Mouse (Mus musculus) adrenal gland, adult 2 months (tissue): ENCODE data around the gene Cd3eap. TPM values are rescaled to one million over a fixed set of nuclear protein-coding genes. Genes with fewer than 3 reads are reported as not detected.

Experiments
- DNase-seq: peaks from one replicate; pipeline ENCODE4 v3.0.0; 2021
- polyA plus RNA-seq: library from polyadenylated mRNA; depleted of rRNA; stranded (reverse); fragments of >200 nt; gene quantifications from 2 replicates; pipeline ENCODE4 v1.2.3, GENCODE M21; 2012
- total RNA-seq, 2 experiments: library from RNA; stranded (reverse); gene quantifications; 2 replicates each; pipeline ENCODE4 v1.2.3; 2021

Cd3eap gene
- total and polyA plus RNA-seq, 3 experiments = 13.2 to 21.5 (median 13.3) TPM

DNA sequence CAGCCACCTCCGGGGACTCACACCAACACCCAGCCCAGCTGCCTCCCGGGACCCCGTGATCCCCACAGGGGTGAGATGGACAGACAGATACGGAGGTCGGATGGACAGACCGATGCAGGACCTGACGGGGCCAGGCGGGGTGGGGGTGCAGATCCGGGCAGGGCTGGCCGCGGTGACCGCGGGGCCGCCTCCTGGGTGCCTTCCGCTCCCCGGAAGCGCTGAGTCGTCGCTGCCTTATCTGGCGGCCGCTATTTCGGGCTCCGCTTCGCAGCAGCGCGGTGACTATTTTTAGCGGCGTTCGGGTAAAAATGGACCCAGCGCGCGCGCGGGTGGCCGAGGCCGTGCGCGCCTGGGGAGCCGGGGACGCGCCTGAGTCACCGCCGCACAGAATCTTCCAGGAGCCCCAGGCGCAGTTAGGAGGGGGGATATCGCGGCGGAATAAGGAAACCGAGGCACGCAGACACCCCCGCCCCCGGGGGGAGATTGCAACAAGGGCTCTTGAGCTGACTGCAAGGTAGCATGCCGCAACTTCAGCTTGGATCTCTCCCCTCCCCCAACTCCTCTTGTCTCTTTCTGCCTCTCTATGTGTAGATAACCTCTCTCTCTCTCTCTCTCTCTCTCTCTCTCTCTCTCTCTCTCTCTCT, 26.5 kb downstream of the Cd3eap start:
- peak; percentile 92 for DNase-seq

DNA sequence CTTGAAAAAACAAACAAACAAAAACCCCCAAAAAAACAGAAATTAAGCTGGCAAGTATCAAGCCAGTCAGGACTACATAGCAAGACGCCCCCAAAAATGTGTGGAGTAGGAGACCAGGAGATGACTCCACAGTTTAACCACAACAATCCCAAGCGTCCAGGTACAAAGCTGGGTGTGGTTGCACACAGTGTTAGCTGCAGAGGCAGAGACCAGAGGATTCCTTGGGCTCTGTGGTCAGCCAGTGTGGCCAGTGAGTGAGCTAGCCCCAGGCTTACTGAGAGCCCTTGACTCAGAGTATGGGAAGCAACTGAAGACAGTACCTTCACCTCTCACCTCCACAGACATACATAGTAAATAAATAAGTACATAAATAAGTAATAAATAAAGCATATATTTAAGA, 27.4 kb downstream of the Cd3eap start:
- no peak for DNase-seq

DNA sequence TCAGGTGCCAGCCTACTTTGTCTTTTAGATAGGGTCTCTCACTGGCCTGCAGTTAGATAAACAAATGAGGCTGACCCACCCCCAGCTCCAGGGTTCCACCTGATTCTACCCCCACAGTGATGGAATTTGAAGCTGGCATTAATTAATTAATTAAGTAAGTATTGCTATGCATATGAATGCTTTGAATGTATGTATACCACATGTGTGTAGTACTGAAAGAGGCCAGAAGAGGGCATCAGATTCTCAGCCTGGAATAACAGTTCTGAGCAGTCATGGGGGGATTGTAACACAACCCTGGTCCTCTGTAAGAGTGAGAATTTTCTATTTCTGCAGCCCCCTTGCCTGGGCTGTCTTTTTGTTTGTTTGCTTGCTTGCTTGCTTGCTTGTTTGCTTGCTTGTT, 30.9 kb downstream of the Cd3eap start:
- no peak for DNase-seq

DNA sequence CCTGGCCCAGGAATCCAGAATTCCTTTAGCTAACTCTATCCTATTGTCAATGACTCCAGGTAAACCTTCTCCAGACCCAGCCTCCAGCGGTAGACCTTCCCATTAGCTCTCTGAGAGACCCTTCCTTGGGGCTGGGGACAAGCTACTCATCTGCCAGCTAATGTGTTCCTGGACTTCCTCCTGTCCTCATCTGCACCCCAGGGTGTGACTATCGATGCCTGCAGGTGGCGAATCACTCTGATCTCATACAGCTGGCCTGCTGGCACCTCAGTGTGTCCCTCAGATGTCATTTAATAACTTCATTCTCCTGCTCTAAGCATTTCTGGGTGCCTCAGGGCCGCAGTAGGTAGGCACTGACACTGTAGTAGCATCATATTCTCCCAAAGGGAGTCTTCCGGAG, 31.5 kb downstream of the Cd3eap start:
- DNase-seq = no peak

DNA sequence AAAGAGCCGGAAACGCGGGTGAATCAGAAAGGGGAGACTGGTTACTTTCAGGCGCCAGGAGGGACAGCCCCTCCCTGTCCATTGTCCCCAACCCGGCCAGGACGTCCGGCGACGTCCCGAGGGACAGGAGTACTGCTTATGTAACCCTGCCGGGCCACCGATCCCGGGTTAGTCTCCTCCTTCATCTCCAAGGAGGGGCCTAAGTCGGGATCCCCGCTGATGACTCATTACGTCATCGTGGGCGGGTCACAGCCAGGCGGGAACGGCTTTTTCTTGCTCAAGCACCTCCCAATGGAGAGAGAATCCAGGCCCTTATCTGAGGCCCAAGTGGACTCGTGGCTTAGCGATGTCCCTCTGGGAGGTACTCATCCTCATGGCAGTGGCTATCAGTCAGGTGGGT, 32.2 kb downstream of the Cd3eap start:
- peak; percentile 96 for DNase-seq

DNA sequence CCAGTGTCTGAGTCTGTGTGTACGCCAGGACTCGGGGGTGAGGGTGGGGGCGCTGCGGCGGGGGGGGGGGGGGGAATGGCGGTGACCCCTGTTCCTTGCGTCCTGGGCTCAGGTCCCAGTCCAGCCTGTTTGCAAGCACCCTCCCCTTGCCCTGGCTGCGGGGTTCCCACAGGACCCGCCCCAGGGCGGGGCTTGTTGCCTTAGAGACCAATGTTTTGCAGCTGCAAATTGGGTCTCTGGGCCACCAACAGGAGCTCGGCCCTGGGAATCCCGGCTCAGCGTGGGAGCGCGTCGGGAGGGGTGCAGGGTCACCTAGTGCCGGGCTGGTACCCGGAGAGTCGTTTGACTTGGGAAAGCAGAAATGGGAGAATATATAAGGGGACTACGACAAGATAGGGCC, 32.9 kb downstream of the Cd3eap start:
- DNase-seq = peak; percentile 94

DNA sequence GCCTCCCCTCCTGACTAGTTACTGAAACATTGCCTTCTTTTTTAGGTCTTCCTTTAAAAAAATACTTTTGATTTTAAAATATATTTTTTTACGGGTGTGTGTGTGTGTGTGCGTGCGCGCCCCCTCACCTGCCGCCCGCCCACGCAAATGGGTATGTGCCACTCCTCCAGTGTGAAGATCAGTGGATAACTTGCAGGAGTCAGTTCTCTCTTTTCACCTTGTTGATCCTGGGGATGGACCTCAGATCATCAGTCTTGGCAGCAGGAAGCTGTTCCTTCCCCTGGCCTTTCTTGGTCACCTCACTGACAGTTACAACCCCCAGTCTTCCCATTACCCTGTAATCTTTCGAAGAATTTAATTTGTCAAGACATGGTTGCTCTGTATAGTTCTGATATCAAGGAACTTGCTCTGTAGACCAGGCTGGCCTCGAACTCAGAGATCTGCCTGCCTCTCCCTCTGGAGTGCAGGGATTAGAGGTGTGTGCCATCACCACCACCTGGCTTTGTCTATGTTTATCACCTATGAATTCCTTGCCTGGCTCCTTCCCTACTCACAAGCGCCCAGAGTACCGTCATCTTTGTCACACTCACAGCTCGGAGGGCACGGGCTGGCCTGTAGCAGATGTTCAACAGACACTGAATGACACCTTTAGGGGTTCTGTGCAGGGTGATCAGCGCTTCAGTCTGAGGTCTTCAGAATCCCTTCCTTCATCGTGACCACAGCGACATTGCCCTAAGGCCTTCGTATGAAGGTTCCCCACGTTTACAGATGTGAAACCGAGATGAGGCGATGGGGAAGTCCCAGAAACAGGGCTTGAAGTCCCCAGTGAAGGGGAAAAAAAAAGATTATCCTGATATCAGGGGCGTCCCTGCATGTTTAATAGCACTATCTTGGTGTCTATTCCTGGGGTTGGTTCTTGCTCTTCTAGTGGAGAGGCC, 33.8 kb downstream of the Cd3eap start:
- DNase-seq = no peak

DNA sequence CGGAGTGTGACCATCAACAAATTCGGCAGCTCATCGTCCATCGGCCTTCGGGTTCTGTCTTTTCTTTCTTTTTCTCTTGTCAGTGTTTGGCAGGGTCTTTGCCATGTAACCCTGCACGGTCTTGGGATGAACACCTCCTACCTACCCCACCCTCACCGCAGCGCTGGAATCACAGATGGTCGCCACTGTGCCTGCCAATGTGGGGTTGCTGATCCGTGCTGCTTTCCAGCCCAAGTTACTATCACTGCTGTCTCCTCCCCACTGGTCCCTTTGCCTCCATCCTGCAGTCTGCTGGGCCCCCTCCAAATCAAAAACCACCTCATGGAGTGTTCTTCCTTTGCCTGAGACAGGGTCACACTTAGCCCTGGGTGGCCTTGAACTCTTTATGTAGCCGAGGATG, 35.1 kb downstream of the Cd3eap start:
- DNase-seq = no peak

DNA sequence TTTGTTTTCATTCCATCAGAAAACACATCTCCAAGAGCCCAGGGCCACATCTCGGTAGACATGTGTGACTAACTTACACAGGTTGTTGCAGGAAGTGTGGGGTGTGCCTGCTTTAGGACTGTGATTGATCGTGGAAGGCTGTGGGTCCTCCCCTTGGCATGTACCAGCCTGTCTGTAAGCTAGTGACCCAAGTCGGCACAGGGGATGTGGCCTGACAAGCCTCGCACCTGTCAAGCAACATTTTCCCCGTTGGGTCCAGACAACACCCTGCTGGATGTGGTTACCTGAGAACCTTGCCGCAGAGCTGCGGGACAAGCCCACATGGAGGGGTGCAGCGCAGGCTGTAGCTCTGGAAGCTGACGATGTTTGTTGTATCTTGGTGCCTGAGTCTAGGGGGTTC, 36.8 kb downstream of the Cd3eap start:
- no peak for DNase-seq

DNA sequence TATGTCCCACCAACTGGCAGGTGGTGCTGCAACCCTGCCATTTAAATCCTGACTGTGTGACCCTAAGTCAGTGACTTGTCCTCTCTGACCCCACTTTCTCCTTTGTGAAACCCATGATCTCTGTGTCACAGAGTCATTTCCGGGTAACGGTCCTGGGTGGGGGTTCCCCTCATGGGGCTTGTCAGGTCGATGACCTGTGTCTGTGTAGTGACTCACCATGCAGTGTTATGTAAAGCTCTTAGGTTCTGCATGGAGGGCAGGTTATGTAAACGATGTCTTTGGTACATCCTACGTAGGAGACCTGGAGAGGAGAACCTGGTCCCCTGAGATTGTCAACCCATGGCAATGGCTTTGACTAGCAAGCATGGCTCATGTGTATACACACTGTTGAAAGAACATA, 37.8 kb downstream of the Cd3eap start:
- DNase-seq = no peak

DNA sequence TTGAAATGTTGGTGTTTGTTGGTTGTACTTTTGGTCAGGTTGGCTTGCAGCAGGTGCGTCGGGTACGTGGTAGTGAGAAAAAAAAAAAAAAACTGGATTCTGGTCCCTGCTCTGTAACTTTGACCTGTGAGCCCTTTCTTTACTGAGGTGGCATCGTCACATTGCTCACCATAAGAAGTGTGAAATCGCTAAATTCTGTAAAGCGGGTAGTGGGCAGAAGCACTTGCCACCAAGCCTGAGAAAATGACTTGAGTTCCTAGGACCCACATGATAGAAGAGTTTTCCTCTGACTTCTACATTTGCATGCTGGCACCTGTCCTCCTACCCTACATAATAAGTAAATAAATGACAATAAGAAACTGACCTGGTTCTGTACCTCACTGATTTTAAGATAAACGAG, 38.6 kb downstream of the Cd3eap start:
- no peak for DNase-seq

DNA sequence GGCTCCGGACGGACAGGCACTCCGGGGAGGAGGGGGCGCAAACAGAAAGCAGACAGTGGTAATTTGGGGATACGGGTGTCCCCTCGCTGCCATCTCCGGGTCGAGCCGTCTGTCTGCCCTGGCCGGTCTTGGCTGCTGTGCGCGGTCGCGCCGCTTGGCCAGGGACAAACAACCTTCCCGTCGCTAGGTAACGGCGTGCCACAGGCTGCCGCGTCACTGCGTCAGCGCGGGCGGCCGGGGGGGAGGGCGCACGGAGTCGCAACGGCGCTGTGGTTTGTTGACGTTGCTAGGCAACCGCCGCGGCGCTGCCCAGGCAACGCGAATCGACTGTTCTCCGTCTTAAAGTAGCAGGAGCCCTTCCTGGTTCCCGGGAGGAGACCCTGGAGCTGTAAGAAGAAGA, 39.4 kb downstream of the Cd3eap start:
- DNase-seq = peak; percentile 97

DNA sequence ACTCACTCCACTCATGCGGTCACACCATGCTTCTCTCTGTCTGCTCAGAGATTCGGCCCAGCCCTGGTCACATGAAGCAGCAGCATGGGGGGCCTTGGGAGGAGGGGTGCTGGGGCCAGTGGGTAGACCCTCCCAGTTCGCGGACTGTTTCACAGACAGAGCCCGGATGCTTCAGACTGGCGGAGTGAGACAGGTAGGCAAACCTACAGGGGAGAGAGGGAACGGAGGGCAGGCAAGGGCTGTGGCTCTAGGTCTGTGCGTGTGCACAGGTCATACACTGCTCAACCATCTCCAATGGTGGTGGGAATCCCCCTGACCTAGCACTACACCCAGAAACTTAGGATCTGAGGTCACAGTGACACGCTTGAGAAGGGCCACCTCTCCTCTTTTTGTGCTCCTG, 39.8 kb downstream of the Cd3eap start:
- DNase-seq = no peak

DNA sequence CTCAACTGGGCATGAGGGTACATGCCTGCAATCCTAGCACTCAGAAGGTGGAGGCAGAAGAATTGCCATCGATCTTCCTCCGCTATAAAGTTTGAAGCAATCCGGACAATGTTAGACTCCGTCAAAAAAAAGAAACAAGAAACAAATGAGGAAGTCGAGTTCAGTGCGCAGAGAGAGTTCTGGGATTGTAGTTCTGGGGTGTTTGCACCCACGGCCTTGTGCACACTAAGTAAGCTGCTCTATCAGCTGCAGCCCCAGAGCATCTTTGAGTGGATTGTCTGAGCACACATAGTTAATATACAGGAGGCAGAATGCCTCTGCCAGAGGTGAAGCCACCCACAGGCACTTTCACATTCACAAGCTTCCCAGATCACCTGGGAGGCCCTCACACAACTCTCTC, 40.6 kb downstream of the Cd3eap start:
- no peak for DNase-seq

DNA sequence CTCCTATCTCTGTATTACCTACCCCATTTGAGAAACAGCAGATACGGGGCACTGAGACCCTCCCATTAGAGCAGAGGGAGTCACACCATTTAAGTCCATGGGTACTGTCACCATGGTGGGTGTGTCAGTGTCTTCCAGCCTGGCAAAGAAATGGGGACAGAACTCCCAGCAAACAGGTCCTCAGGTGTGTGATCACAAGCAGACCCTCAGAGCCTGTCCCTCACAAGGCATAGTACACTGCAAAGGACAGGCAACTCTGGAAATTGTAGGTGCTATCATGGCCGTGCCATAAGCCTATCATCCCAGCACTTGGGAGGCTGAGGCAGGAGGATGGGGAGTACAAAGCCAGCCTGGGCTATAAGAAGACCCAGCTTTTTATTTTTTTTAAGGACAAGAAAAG, 41.1 kb downstream of the Cd3eap start:
- no peak for DNase-seq

DNA sequence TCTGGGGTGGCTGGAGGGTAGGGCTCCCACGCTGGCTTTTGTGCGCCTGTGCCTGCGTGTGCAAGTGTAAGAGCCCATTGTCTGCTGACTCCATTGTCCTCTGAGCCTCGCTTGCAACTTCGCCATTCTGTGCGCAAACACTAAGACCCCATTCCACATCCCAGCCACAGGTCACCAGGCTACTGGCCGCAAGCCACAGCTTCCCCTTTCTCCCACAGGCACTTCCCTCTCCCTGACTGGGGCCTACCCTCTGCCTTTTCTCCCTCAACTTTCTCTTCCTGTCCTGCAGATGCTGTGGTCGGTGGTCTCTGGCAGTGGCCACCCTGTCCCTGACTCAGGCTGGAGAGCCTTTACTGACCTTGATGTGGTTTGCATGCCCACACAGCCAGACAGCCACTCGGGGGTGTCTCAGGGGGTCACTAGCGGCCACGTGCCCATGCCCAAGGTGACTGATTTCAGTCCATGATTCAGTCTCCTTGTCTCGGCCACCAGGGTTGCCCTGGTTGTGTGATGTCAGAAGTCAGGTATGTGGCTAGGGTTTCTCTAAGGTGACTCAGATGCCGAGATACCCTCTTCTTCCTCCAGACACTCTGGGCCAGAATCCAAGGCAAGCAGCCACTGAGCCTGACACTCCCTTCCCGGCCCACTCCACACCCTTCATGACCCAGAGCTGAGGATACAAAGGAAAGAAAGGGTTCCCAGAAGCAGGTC, 42.7 kb downstream of the Cd3eap start:
- peak; percentile 72 for DNase-seq

DNA sequence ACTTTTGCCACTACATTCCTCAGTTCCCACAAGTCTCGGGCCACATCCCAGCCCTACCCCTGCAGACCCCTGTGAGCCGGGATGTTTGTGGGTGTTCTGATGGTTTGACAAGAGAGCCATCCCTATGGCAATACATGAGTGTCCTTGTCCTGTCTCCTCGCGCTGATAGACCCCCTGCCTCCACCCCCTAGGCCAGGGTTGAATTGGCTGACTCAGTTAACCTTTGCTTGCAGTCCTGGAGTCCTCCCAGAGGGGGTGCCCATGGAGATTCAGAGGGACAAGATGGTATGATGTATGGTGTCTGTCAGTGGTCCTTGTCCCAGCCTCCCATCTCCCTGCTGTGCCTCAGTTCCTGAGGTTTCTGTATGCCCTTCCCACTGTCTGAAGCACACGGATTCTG, 45.2 kb downstream of the Cd3eap start:
- no peak for DNase-seq

DNA sequence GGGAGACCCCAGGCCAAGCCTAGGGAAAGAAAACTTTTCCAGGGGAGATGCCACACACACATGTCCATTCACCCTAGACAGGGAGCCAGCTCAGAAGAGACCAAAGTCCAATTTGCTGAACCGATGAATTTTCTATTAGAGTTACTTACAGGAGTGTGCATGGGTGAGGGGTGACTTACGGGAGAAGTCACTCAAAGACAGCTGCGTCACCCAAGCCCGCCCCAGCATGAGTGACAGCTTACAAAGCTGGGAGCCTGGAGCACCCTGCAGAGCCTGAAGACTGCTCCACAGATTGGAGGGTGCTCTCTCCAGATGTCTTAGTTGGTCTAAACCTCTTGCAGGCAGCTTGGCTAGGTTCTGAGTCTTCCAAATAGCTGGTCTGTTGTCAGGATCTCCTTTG, 47.3 kb downstream of the Cd3eap start:
- DNase-seq = no peak

DNA sequence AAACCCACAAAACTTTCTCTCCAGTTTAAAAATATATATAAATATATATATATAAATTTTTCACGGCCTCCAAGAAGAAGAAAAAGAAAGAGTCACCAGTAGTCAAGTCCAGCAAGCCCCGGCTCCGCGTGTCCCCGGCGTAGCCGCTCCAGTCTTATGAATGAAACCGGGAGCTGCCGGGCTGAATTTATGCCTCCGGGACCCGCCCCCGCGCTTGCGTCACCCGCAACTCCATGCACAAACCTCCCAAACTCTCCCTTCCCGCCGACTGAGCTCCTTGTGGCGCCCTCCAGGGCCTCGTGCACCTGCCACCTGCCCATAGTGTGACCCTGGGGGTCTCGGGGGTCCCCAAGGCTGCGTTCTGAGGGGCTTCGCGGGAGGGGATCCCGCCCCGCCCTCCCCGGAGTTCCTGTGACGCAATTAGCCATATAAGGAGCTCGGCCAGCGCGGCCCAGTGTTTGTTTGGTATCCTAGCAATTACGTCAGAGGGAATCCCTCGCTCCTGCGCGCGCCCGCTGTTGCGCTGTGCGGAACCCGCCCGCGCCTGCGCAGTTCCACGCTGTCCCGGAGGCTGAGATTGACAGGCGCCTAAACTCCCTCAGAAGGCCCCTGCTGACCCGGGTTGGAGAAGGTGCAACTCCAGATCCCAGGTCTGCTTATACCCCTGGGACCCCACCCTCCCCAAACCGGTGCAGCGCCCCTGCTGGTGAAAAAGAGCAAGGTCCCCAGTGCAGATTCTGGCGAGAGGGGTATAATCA, 49.2 kb downstream of the Cd3eap start, which contains the start of gene Fosb:
Gene Fosb (minus strand): TSS at position 168 of the 758 bp plus-strand sequence.
- peak; percentile 95 for DNase-seq

DNA sequence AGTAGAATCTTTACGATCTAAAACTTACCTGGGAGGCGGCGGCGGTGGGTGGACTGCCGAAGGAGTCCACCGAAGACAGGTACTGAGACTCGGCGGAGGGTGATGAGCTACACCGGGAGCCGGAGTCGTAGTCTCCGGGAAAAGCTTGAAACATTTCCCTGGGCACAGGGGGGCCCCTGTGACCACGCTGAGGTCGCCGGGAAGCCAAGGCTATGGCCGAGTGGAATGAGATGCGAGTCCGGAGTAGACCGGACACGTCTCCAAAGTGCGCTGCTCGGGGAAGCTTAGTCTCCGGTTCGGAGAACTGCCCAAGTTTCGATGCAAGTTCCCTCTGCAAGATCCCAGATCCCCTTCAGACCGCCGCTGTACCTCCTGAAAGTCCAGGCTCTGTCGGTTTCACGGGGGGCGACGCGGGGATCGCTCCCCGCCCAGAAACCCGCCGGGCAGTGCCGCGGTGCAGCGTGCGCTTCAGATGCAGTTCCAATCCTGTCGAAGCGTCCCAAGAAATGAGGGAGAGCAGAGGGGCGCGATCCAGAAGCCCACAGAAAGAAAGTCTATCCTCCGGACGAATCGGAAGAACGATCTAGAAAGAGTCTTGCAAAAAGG, 49.9 kb downstream of the Cd3eap start:
- peak; percentile 39 for DNase-seq

DNA sequence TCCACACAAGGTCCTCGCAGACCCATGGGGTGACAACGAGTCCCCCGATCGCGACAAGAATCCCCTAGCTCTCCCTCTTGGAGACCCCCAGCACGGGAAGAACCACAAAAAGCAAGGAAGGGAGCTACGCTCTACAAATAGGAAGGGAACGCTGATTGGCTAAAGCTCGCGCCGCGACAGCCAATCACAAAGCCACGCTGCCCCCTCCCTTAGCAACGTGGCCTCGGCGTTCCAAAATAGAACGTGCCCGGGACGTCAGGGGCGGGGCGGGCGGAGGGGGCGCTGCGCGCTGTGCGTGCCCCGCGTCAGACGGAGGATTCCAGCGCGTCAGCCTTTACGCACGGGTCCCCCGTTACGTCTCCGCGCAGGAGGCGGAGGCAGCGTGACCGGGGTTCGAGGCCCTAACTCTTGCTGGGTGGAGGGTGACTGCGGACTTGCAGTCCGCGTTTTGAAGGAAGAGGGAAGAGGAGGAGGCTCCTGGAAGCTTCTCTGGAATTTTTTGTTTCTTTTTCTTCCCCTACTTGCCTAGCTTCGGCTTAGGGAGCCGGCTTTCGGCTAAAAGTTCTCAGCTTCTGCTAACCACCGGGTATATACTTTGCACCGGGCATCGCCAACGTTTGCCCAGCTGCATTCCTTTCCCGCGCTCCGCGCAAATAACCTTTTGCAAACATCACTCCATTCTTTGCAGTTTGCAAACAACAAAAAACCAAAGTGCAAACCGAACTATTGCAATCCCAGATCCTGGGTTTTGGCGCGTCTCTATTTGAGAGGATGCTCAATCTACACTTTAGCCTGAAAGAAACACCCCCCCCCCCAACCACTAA, 50.6 kb downstream of the Cd3eap start:
- DNase-seq = peak; percentile 99
